Mouse (Mus musculus): ENCODE measurements around the gene Arhgef3. TPM values are rescaled to one million over a fixed set of nuclear protein-coding genes. Genes with fewer than 3 reads are reported as not detected.

Arhgef3 gene
- polyA plus RNA-seq, 1 experiment from 2014 or later: 13.9 TPM

Other genes starting within 250 kb of the Arhgef3 start
- 0.20 TPM in 1 of 2 replicates, not detected in the other for gene Asb14, start 220.3 kb upstream of the Arhgef3 start, polyA plus RNA-seq (2015; fragmentation: Nextera tagmentation; extraction: Ambion mirVana)
- 27.2 and 32.9 TPM in 2 replicates for gene Appl1, start 143.7 kb upstream of the Arhgef3 start, polyA plus RNA-seq (2015; fragmentation: Nextera tagmentation; extraction: Ambion mirVana)
- gene Hesx1, start 120.5 kb upstream of the Arhgef3 start, polyA plus RNA-seq (2015; fragmentation: Nextera tagmentation; extraction: Ambion mirVana): 0.34 and 0.35 TPM in 2 replicates
- 1.9 and 2.4 TPM in 2 replicates for gene Il17rd, start 76.0 kb upstream of the Arhgef3 start, polyA plus RNA-seq (2015; fragmentation: Nextera tagmentation; extraction: Ambion mirVana)

All from intestine, embryonic 15.5 days (tissue).